Mouse (Mus musculus): ENCODE measurements around the gene Nid1.
"Not testable (repeated sequence)": the region's sequence is repeated elsewhere in the genome, so short reads cannot be mapped to it uniquely, and the experiment has no call there.

Gene Nid1

GRCm38 (mm10) chr13:13453332-13453731 lies 16.0 kb downstream of the Nid1 start:
- DNase-seq (ENCODE audit: low spot score in 2 of 2) = not testable (repeated sequence)

DNA sequence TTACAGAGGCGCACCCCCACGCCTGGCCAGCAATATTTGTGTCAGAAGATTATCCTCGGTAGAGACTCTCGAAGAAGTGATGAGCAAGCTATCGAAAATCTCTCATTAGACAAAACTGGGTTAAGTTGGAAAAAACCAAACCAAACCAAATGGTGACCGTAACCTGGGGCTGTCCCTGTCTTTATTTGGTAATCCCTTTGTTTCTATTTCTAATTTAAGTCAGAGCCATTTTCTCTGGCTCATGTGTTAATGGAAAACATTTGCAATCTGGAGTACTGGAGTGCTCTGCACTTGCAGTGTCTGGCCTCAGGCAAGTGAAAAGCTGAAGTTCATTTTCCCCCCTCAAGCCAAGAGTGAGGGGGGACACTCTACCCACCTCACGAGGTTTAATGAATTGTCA lies 16.9 kb downstream of the Nid1 start:
- not testable (repeated sequence) for DNase-seq (ENCODE audit: low spot score in 2 of 2)

DNA sequence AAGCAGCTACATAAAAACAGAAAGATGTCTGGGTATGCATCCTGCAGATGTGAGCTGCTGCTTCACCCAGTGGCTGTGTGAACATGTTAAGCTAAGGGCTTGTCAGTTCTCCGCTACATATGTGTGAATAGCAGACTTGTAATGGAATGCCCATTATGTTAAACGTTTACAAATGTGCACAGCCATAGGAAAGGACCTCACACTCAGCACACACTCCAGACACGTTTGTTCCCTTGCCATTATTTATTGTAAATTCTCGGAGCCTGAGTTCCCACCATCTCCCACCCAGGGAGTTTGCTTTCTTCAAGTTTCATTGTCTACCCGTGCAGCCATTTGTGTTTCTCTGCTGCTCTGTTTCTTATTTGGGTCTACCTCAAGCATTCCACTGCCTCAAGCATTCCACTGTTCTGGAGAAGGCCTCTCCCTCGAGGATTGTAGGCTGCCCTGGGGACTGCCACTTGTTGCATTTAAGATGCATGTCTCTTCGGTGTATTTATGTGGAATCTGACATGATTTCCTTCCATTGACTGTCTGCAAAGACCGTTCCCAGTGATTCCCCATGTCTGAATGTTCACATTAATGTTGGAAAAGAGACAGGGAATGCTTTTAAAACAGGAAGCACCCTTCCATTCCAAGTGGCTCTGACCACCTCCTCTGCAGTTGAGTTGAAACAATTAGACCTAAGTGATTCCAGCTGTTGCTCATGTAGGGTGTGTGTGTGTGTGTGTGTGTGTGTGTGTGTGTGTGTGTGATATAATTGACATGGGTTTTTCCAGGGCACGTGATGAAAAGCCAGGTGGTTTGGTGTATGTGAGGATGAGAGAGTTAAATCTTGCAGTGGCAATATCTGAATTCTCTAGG lies 18.5 kb downstream of the Nid1 start:
- DNase-seq (ENCODE audit: low spot score in 2 of 2) = not testable (repeated sequence)

DNA sequence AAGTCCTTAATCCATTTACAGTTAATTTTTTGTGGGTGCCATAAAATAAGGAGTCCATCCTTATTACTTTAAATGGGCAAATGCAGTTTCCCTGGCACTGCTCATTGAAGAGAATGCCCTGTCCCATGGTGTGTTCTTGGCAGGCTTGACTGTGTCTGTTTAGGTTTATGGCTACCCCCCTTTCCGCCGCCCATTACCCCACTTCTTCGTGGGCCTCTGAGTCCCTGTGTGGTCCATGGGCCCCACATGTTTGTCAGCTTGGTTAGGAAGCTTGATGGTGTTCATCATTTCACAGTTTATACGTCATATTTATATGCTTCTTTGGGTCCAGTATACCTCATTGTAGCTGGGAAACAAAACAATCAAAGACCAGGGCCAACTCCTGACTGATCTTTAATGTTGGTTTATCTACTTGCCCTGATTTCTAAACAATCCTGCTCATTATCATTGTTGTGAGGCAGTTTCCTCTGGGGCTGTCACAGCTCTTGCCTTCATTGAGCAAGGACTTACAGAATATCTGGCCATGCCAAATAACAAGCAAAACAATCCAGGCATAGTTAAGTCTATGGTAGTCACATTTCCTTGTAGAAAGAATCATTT lies 20.9 kb downstream of the Nid1 start:
- no peak for DNase-seq (ENCODE audit: low spot score in 2 of 2)

DNA sequence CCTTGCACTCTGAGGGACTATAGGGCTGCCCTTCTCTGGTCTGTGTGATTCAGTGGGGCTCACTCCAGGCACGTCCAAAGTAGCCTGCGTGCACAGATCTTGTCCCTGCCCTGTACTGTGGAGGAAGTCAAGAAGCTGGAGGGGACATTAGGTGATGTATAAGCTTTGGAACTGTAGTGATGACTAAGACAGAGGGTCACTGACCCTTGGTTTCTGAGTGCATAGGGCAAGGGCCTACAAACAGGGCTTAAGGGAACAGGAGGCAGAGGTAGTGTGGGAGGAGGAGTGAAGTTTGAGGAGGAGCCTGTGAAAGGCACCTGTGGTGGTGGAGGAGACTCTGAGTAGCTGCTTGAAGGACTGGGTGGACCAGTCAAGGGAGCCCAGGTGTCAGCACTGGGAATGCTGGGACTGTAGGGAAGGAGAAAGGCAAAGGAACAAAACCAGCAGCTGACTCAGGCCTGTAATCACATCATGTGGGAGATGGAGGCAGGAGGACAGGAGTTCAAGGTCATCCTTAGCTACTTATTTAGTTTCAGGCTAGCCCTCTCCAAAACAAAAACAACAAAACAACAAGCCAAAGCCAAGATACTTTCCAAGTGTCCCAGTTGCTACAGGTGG lies 23.3 kb downstream of the Nid1 start:
- DNase-seq (ENCODE audit: low spot score in 2 of 2) = no peak

- DNase-seq (ENCODE audit: low spot score in 2 of 2) = no peak
These were observed 24.3 kb downstream of the Nid1 start for GRCm38 (mm10) chr13:13461446-13462192.

DNA sequence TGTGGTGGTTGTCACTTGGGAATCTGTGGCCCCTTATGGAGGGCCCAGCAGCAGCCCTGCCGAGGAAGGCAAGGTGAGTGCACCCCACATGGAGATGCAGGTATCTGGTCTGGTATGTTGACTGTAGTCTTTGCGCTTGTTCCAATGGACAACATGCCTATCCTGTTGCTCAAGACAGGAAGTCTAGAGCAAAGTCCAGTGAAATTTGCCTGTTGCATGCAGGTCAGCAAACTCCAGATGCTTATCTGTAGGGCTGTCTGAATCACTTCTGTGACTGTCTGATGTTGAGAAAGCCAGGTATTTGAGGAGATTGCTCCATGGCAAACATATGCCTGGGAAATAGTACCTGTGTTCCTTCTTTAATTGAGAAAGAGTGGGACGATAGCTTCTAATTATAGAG lies 26.6 kb downstream of the Nid1 start:
- DNase-seq (ENCODE audit: low spot score in 2 of 2) = no peak

DNA sequence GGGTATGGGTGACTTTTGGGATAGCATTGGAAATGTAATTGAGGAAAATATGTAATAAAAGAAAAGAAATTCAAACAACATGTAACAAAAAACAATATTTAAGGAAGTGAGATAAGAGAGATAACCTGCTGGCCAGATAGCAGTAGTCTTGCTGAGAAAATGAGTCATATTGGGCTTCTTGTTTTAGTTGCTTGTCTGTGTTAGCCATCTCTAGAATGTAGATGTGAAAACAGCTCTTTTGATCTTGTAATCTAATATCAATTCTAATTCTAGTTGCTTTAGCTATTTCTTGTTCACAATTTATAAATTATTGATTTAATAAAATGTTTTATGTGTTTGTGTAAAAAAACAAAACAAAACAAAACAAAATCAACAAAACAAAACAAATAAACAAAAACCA lies 29.9 kb downstream of the Nid1 start:
- DNase-seq (ENCODE audit: low spot score in 2 of 2) = not testable (repeated sequence)

DNA sequence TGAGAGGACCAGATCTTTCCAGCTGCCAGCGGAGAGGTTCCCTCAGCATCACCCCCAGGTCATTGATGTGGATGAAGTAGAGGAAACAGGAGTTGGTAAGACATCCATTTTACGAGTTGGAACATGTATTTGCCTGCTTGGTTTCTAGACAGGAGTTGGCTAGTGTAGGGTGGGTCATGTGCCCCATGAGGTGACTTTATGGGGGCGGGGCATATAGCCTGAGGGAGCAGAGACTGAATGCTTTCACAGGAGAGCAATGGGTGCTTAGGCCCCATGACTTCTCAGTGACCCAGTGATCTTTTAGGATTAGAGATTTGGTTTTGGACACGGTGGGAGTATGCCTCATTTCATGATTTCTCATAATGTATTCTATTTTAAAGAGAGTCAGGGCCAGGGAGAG lies 31.2 kb downstream of the Nid1 start:
- DNase-seq (ENCODE audit: low spot score in 2 of 2) = no peak

- no peak for DNase-seq (ENCODE audit: low spot score in 2 of 2)
These were observed 34.0 kb downstream of the Nid1 start for GRCm38 (mm10) chr13:13471334-13471757.

DNA sequence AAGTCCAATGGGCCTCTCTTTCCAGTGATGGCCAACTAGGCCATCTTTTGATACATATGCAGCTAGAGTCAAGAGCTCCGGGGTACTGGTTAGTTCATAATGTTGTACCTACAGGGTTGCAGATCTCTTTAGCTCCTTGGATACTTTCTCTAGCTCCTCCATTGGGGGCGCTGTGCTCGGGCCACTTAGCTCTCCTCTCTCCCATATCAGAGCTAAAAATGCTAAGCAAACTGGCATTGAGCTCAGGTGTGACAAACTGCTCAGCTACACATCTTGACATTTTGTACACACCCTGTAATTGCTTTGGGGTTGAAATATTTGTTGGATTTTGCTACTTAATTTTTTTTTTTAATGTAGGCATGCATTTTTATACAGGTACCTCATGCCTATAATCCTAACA lies 37.1 kb downstream of the Nid1 start:
- DNase-seq (ENCODE audit: low spot score in 2 of 2) = not testable (repeated sequence)

DNA sequence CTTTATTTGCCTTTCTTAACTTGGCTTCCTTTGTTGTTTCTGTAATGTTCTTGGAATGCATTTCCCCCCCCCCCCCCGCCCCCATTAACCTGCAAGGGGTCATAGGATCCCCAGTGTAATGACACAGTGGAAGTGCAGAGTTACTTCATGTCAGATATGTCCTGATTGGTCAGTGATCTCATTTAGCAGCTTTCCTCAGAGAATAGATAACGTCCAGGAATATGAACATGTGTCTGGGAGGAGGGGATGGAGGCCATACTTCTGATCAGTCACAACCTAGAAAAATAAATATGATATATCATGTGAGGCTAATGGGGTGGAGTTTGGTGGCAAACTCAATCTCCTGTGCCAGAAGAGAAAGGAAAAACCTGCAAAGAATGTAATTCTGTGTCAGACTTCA lies 37.6 kb downstream of the Nid1 start:
- DNase-seq (ENCODE audit: low spot score in 2 of 2) = no peak

DNA sequence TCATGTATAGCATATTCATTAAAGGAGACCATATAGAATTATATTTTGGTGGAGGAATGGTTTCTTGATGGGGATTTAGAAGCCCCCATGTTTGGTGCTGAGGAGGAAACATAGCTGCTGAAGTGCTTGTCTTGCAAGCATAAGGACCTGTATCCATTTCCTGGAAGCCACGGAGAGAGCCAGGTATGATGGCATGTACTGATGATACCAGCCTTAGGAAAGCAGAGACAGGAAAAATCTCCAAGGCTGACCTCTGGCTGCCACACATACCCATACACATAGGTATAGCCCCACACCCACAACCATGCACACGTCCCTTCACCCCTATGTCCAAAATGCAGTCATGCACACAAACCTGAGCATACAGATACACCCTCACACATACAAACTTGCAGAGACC lies 39.2 kb downstream of the Nid1 start:
- no peak for DNase-seq (ENCODE audit: low spot score in 2 of 2)

- no peak for DNase-seq (ENCODE audit: low spot score in 2 of 2)
These were observed 39.7 kb downstream of the Nid1 start for GRCm38 (mm10) chr13:13477046-13477445.

GRCm38 (mm10) chr13:13479986-13480385 lies 42.6 kb downstream of the Nid1 start:
- no peak for DNase-seq (ENCODE audit: low spot score in 2 of 2)

DNA sequence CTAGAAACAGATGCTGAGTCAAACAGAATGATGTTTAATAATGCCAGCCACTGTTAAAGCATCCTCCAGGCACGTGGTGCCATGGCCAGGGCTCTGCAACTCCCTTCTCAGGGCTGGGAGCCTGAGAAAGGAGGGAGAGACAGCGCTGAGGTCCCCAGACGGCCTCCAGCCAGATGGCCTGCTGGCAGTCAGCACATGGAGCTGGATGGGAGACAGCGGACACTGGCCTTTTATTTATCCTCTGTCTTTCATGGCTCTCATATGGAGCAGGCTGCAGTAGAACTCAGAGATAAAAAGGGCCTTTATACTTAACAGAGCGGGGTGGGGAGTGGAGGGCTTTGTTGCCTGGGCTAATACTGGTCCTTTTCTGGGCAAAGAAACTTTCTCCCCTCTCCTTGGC lies 43.7 kb downstream of the Nid1 start:
- no peak for DNase-seq (ENCODE audit: low spot score in 2 of 2)

- no peak for DNase-seq (ENCODE audit: low spot score in 2 of 2)
These were observed 44.7 kb downstream of the Nid1 start for GRCm38 (mm10) chr13:13481875-13482674.

- no peak for DNase-seq (ENCODE audit: low spot score in 2 of 2)
These were observed 47.0 kb downstream of the Nid1 start for GRCm38 (mm10) chr13:13484351-13484751.

GRCm38 (mm10) chr13:13484883-13485282 lies 47.5 kb downstream of the Nid1 start:
- DNase-seq (ENCODE audit: low spot score in 2 of 2) = no peak

- DNase-seq (ENCODE audit: low spot score in 2 of 2) = no peak
These were observed 48.3 kb downstream of the Nid1 start for GRCm38 (mm10) chr13:13485682-13486081.

DNA sequence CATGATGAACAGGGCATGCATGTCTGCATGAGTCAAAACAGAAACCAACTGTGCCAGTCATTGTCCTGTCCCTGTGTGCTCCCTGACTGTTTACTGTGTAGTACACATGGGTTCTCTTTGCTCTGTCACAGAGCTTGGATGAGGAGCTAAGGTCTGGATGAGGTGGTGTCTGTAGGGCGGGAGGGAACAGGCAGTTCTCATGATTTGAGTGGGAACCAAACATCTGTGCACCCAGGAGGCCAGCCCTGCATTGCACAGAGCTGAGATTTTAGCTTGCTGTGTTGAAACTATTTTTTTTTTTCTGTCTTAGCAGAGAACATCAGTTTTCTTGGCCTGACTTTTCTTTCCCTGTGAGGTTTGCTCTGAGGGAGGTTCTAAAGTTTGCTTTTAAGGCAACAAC lies 50.5 kb downstream of the Nid1 start:
- DNase-seq (ENCODE audit: low spot score in 2 of 2) = no peak

Measured in frontal cortex, postnatal 14 days (tissue).